In the genomic region with DNA sequence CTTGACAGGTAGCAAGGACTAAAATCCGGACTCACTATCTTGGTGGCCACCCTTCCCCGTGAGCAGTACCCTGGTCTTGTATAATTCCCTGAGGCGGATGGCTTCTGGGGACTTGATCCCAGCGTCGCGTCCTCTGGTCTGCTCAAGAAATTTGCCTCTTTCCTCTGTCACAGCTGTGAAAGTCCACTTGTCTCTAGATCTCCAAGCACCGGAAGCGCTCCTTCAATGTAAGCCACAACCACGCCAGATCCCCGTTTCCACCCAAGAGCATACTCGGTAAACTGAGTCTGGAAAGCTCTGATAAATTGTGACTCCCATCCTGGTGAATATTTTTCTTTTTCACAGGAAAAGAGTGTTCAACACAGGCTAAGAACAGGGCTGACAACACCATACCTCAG, we compare ENCODE assay signal across 7 mouse cellular contexts. TPM values are rescaled to one million over a fixed set of nuclear protein-coding genes. Genes with fewer than 3 reads are reported as not detected.
A peak's percentile ranks its signal among the peaks of the same experiment; 100 is the strongest.
DNase-seq lines count a peak whose midpoint lies in the region; ATAC-seq and TF ChIP-seq lines count a peak whose summit lies in the region.

No protein-coding gene starts in this region.

- peak overlapping the region; percentile 71 for H3K27ac ChIP-seq in brown adipose tissue, adult 24 weeks (replicated peaks; ENCODE audit: low read depth, low read length)
- H3K27ac ChIP-seq in forebrain, embryonic 14.5 days (ENCODE audit: low read depth, low read length), result peak overlapping the region; percentile 50; the same call in 1 of the 2 replicates
- peak overlapping the region; percentile 91 for H3K27ac ChIP-seq in liver, embryonic 13.5 days
- H3K27ac ChIP-seq in stomach, postnatal 0 days (replicated peaks), result peak overlapping the region; percentile 89

- TF ChIP-seq CTCF in stomach, postnatal 0 days (IDR thresholded peaks at IDR 0.05; ENCODE audit: low read depth), result no peak

- peak overlapping the region; percentile 96 for H3K4me3 ChIP-seq in brown adipose tissue, adult 24 weeks (ENCODE audit: insufficient read depth, low read depth, low read length)
- peak overlapping the region; percentile 55 for H3K4me3 ChIP-seq in forebrain, embryonic 14.5 days (ENCODE audit: low read depth, low read length)
- H3K4me3 ChIP-seq in liver, embryonic 13.5 days (replicated peaks), result peak overlapping the region; percentile 67
- H3K4me3 ChIP-seq in stomach, postnatal 0 days (ENCODE audit: low read depth, low read length), result peak overlapping the region; percentile 65

- WGBS in forebrain, embryonic 14.5 days, result 5% methylated on average over 11 of the region's 11 CpGs
- WGBS in liver, embryonic 13.5 days (ENCODE audit: insufficient replicate concordance), result 3% methylated on average over 11 of the region's 11 CpGs
- WGBS in stomach, postnatal 0 days, result 2% methylated on average over 11 of the region's 11 CpGs

- H3K9ac ChIP-seq in forebrain, embryonic 14.5 days (ENCODE audit: low read length), result peak overlapping the region; percentile 82
- H3K9ac ChIP-seq in liver, embryonic 13.5 days, result peak overlapping the region; percentile 76
- peak overlapping the region; percentile 75 for H3K9ac ChIP-seq in stomach, postnatal 0 days (ENCODE audit: low read length)

- no peaks in the 10 kb centered on the region for H3K36me3 ChIP-seq in forebrain, embryonic 14.5 days (ENCODE audit: control insufficient read depth, insufficient read depth, low read length)
- no peaks in the 10 kb centered on the region for H3K36me3 ChIP-seq in liver, embryonic 13.5 days
- no peaks in the 10 kb centered on the region for H3K36me3 ChIP-seq in stomach, postnatal 0 days (ENCODE audit: control insufficient read depth, insufficient read depth, low read length)

- no peaks in the 10 kb centered on the region for H3K9me3 ChIP-seq in forebrain, embryonic 14.5 days (replicated peaks; ENCODE audit: control insufficient read depth, low read length)
- no peaks in the 10 kb centered on the region for H3K9me3 ChIP-seq in liver, embryonic 13.5 days (replicated peaks)
- no peaks in the 10 kb centered on the region for H3K9me3 ChIP-seq in stomach, postnatal 0 days (ENCODE audit: control insufficient read depth, low read length)

- no peak for TF ChIP-seq EP300 in stomach, postnatal 0 days (optimal IDR thresholded peaks at IDR 0.05)

- H3K4me1 ChIP-seq in brown adipose tissue, adult 24 weeks (ENCODE audit: control insufficient read depth, insufficient read depth, insufficient read length, low read length), result no peaks in the 10 kb centered on the region
- H3K4me1 ChIP-seq in forebrain, embryonic 14.5 days (ENCODE audit: control insufficient read depth, insufficient read depth, low read length), result peaks cover 13% of the 10 kb centered on the region
- H3K4me1 ChIP-seq in liver, embryonic 13.5 days (replicated peaks), result peaks cover 37% of the 10 kb centered on the region
- peaks cover 3% of the 10 kb centered on the region; the same call in 1 of the 2 replicates for H3K4me1 ChIP-seq in stomach, postnatal 0 days (replicated peaks; ENCODE audit: control insufficient read depth, insufficient read depth)

- intact Hi-C loops in left cerebral cortex, postnatal 36 days (cut with DNase I), result loop anchor here (5.0 kb wide), 1 partner anchor 328 kb away; a partner anchor contains a TSS

- DNase-seq in left cerebral cortex, postnatal 36 days (ENCODE audit: low spot score in 2 of 2), result peak; percentile 11 to 19
- no peak for DNase-seq in left cerebral cortex, adult 9 months (ENCODE audit: low spot score in 2 of 2)
- DNase-seq in forebrain, embryonic 14.5 days (ENCODE audit: low spot score), result no peak
- DNase-seq in liver, embryonic 13.5 days, result no peak
- DNase-seq in stomach, postnatal 0 days (ENCODE audit: low spot score), result no peak
- no peak for DNase-seq in frontal cortex, postnatal 25 days (ENCODE audit: low spot score in 2 of 2)

- peak overlapping the region; percentile 78 for H3K4me2 ChIP-seq in forebrain, embryonic 14.5 days (ENCODE audit: low read length)
- H3K4me2 ChIP-seq in liver, embryonic 13.5 days, result peak overlapping the region; percentile 81
- peak overlapping the region; percentile 87 for H3K4me2 ChIP-seq in stomach, postnatal 0 days (replicated peaks; ENCODE audit: low read depth)

- no peaks in the 10 kb centered on the region for H3K27me3 ChIP-seq in forebrain, embryonic 14.5 days (replicated peaks; ENCODE audit: control insufficient read depth, insufficient read depth, low read length)
- no peaks in the 10 kb centered on the region for H3K27me3 ChIP-seq in liver, embryonic 13.5 days
- H3K27me3 ChIP-seq in stomach, postnatal 0 days (ENCODE audit: control insufficient read depth, insufficient read depth, low read length), result no peaks in the 10 kb centered on the region

- ATAC-seq in forebrain, embryonic 14.5 days, result no peak; the same call in 1 of the 2 replicates
- ATAC-seq in liver, embryonic 13.5 days (ENCODE audit: low read depth), result no peak
- ATAC-seq in stomach, postnatal 0 days (ENCODE audit: low FRiP score, low TSS enrichment), result no peak

RNA-seq across cellular contexts. Expression of a gene that starts 0.3 kb away (rescaled TPM):
- 10 to 100 TPM; 25.0 to 28.3 TPM for total RNA-seq in left cerebral cortex, postnatal 36 days (2021)
- polyA plus RNA-seq in brown adipose tissue, adult 24 weeks (2012; ENCODE audit: insufficient read depth, insufficient read length, missing spikeins), result 11.6 and 12.2 TPM in 2 replicates
- 13.0 and 13.3 TPM in 2 replicates for polyA plus RNA-seq in forebrain, embryonic 14.5 days (2014; fragmentation: Nextera tagmentation; extraction: Ambion mirVana)
- 5.0 and 5.6 TPM in 2 replicates for polyA plus RNA-seq in liver, embryonic 13.5 days (2015; fragmentation: Nextera tagmentation; extraction: Ambion mirVana)
- 5.7 and 6.2 TPM in 2 replicates for polyA plus RNA-seq in stomach, postnatal 0 days (2015; fragmentation: Nextera tagmentation; extraction: Ambion mirVana)

RNA-seq across cellular contexts. Expression of a gene that starts 3.5 kb away (rescaled TPM):
- total RNA-seq in left cerebral cortex, postnatal 36 days (2021), result 10 to 100 TPM; 52.3 to 53.2 TPM
- polyA plus RNA-seq in brown adipose tissue, adult 24 weeks (2012; ENCODE audit: insufficient read depth, insufficient read length, missing spikeins), result 10.1 and 19.7 TPM in 2 replicates
- 33.5 and 34.6 TPM in 2 replicates for polyA plus RNA-seq in forebrain, embryonic 14.5 days (2014; fragmentation: Nextera tagmentation; extraction: Ambion mirVana)
- 26.4 and 37.1 TPM in 2 replicates for polyA plus RNA-seq in liver, embryonic 13.5 days (2015; fragmentation: Nextera tagmentation; extraction: Ambion mirVana)
- 25.9 and 28.8 TPM in 2 replicates for polyA plus RNA-seq in stomach, postnatal 0 days (2015; fragmentation: Nextera tagmentation; extraction: Ambion mirVana)

RNA-seq across cellular contexts. Expression of a gene that starts 10.5 kb away (rescaled TPM):
- 1 to 10 TPM; 6.5 to 8.3 TPM for total RNA-seq in left cerebral cortex, postnatal 36 days (2021)
- 0.55 and 0.75 TPM in 2 replicates for polyA plus RNA-seq in brown adipose tissue, adult 24 weeks (2012; ENCODE audit: insufficient read depth, insufficient read length, missing spikeins)
- polyA plus RNA-seq in forebrain, embryonic 14.5 days (2014; fragmentation: Nextera tagmentation; extraction: Ambion mirVana), result 6.9 and 8.0 TPM in 2 replicates
- polyA plus RNA-seq in liver, embryonic 13.5 days (2015; fragmentation: Nextera tagmentation; extraction: Ambion mirVana), result 0.86 and 1.0 TPM in 2 replicates
- polyA plus RNA-seq in stomach, postnatal 0 days (2015; fragmentation: Nextera tagmentation; extraction: Ambion mirVana), result 1.7 and 2.6 TPM in 2 replicates

RNA-seq across cellular contexts. Expression of a gene that starts 46.2 kb away (rescaled TPM):
- total RNA-seq in left cerebral cortex, postnatal 36 days (2021), result 1 to 10 TPM; 1.4 to 2.4 TPM
- not detected in 2 replicates for polyA plus RNA-seq in brown adipose tissue, adult 24 weeks (2012; ENCODE audit: insufficient read depth, insufficient read length, missing spikeins)
- polyA plus RNA-seq in forebrain, embryonic 14.5 days (2014; fragmentation: Nextera tagmentation; extraction: Ambion mirVana), result not detected in 2 replicates
- polyA plus RNA-seq in liver, embryonic 13.5 days (2015; fragmentation: Nextera tagmentation; extraction: Ambion mirVana), result 0.03 TPM in 1 of 2 replicates, not detected in the other
- polyA plus RNA-seq in stomach, postnatal 0 days (2015; fragmentation: Nextera tagmentation; extraction: Ambion mirVana), result not detected in 2 replicates

RNA-seq across cellular contexts. Expression of a gene that starts 46.3 kb away (rescaled TPM):
- 10 to 100 TPM; 47.4 to 96.1 TPM for total RNA-seq in left cerebral cortex, postnatal 36 days (2021)
- polyA plus RNA-seq in brown adipose tissue, adult 24 weeks (2012; ENCODE audit: insufficient read depth, insufficient read length, missing spikeins), result 31.9 and 39.0 TPM in 2 replicates
- 35.2 and 44.3 TPM in 2 replicates for polyA plus RNA-seq in forebrain, embryonic 14.5 days (2014; fragmentation: Nextera tagmentation; extraction: Ambion mirVana)
- polyA plus RNA-seq in liver, embryonic 13.5 days (2015; fragmentation: Nextera tagmentation; extraction: Ambion mirVana), result 29.0 and 40.3 TPM in 2 replicates
- 43.9 and 44.9 TPM in 2 replicates for polyA plus RNA-seq in stomach, postnatal 0 days (2015; fragmentation: Nextera tagmentation; extraction: Ambion mirVana)

Comparison
In these comparisons a context has a peak if more than half of its experiments do, and no peak if none do; other contexts are left out.
1. DNase-seq: peak in left cerebral cortex, postnatal 36 days (2 of 2); none in left cerebral cortex, adult 9 months (0 of 2), forebrain, embryonic 14.5 days (single experiment), liver, embryonic 13.5 days (single experiment), stomach, postnatal 0 days (single experiment) and frontal cortex, postnatal 25 days (0 of 2).
2. Peak in every context shown above with its lines, with median percentiles within 50 percentile points of each other: H3K27ac ChIP-seq, H3K4me3 ChIP-seq, H3K4me2 ChIP-seq and H3K9ac ChIP-seq.